Mouse (Mus musculus) C2C12 (cell line): ENCODE data around the gene Nppa.

Source experiments
- CTCF ChIP-seq: IDR thresholded peaks from one replicate; pipeline ENCODE4 v1.5.1; 2011; ENCODE audit not compliant: control insufficient read depth, insufficient read depth, insufficient read length
- FOSL1 ChIP-seq: IDR thresholded peaks from one replicate; pipeline ENCODE4 v1.8.0; 2011; ENCODE audit warnings: mild to moderate bottlenecking, low read length; ENCODE audit not compliant: poor library complexity, insufficient read depth, severe bottlenecking
- MYOD1 ChIP-seq: IDR thresholded peaks from one replicate; pipeline ENCODE4 v1.6.1; 2011; ENCODE audit warnings: low read depth; ENCODE audit not compliant: control insufficient read depth, insufficient read length

DNA sequence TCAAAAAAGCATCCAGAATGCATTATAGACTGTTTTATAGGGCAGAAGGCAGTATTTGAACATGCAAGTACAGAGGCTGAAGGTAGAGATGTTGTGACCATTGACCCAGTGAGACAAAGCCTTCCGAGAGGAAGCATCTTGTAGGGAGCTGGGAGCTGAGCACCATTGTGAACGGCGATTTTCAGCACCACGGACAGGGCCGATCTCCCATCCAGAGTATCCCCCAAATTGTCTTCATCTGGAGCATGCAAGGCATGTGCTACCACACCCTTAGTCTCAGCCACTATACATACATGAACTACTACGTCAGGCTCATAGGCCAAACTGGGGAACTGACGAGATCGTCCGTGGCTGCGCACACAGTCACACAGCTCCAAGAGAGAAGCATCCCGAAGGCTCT is 43.4 kb upstream of the Nppa start:
- TF ChIP-seq MYOD1: no peak
- TF ChIP-seq CTCF: no peak
- no peak for TF ChIP-seq FOSL1
